Mouse (Mus musculus): ENCODE measurements around the gene Ddost. TPM values are rescaled to one million over a fixed set of nuclear protein-coding genes. Genes with fewer than 3 reads are reported as not detected.

Ddost gene
- total RNA-seq, 1 experiment, result 317 TPM

DNA sequence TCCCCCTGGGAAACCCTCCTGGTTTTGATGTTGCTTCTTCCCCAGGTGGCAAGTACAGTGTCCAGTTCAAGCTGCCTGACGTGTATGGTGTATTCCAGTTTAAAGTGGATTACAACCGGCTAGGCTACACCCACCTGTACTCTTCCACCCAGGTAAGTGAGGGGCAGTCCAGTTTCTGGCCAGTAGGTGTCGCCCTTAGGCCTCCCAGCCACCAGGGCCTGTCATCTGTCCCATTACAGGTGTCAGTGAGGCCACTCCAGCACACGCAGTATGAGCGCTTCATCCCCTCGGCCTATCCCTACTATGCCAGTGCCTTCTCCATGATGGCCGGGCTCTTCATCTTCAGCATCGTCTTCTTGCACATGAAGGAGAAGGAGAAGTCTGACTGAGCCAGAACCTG lies 7.1 kb downstream of the Ddost start:
- in situ Hi-C loops (cut with MboI; ENCODE audit: low sequenced_read_pairs in 2 of 2, unreplicated experiment in 2 of 2), result loop anchor here in 1 of 2 experiments (10.0 kb wide), 1 partner anchor 347 kb away; no protein-coding TSS in a partner anchor
- Histone ChIP-seq H3K4me1 (ENCODE audit: control insufficient read depth in 2 of 2, insufficient read depth in 2 of 2, low read length in 2 of 2, poor library complexity in 1 of 2) (peaks cover 0 to 2% of the 10 kb centered on the region in 2 experiments; a peak in 1 of 4 replicates), H3K36me3 (ENCODE audit: control insufficient read depth, insufficient read depth, low read length, poor library complexity, severe bottlenecking) (peaks cover 53% of the 10 kb centered on the region), H3K4me3 (ENCODE audit: insufficient read depth in 1 of 2, low read depth in 1 of 2, low read length in 2 of 2, poor library complexity in 1 of 2, severe bottlenecking in 1 of 2) (no peak overlapping the region), H3K27ac (ENCODE audit: insufficient read depth, low read depth, low read length, poor library complexity, severe bottlenecking) (no peak overlapping the region), H3K9me3 (ENCODE audit: control insufficient read depth, insufficient read depth, low read depth, low read length) (no peaks in the 10 kb centered on the region), H3K9ac (ENCODE audit: insufficient read depth, low read depth, low read length, poor library complexity, severe bottlenecking) (no peak overlapping the region)
- peak; percentile 49 for DNase-seq (ENCODE audit: low read depth, low spot score)
- TF ChIP-seq MAFK (IDR thresholded peaks at IDR 0.05; ENCODE audit: insufficient read depth, low read depth, low read length) (no peak), ZC3H11A (IDR thresholded peaks at IDR 0.05; ENCODE audit: borderline replicate concordance, low read depth, low read length) (no peak), ZNF384 (IDR thresholded peaks at IDR 0.05; ENCODE audit: low read depth, low read length) (no peak), HCFC1 (IDR thresholded peaks at IDR 0.05; ENCODE audit: borderline replicate concordance, insufficient read depth, low read length) (no peak), CHD2 (IDR thresholded peaks at IDR 0.05; ENCODE audit: low read depth, low read length) (no peak)

DNA sequence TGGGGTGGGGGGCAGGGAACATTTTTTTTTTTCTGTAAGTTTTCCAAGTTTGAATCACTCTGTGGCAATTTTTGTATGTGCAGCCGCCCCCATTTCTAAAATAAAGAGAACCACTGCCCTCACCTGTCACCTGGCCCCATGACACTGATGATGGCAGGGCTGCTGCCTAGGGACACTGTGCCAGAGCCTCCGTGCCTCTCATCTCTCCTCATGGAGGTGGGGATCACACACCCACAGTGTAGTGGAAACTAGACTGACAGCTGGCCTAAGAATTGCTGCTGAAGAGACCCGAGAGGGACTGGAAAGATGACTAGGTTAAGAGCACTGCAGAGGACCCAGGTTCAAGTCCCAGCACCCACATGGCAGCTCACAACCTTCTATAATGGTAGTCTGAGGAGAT lies 7.6 kb downstream of the Ddost start:
- peaks cover 51% of the 10 kb centered on the region for H3K36me3 ChIP-seq (ENCODE audit: control insufficient read depth, insufficient read depth, low read length, poor library complexity, severe bottlenecking)
- in situ Hi-C loops (cut with MboI; ENCODE audit: low sequenced_read_pairs in 2 of 2, unreplicated experiment in 2 of 2), result loop anchor here in 1 of 2 experiments (10.0 kb wide), 1 partner anchor 347 kb away; no protein-coding TSS in a partner anchor

DNA sequence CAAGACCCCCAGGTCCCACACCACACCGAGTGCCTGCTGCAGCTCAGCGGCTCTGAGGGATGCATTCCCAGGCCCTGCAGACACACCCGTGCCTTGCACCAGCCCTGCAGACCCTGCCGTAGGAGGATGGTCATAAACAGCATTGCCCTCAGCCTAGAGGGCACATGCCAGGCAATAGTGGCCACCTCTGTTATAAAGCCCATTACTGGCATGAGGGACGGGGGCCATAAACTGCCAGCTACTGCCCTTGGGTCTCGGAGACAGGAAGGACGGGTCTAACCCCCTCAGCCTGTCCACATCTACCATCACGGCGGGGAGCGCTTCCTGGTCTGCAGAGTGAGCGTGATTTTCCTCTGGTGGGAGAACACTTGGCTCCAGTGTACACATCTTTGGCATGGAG lies 8.5 kb downstream of the Ddost start:
- H3K9ac ChIP-seq (ENCODE audit: insufficient read depth, low read depth, low read length, poor library complexity, severe bottlenecking), result no peak overlapping the region
- H3K9me3 ChIP-seq (ENCODE audit: control insufficient read depth, insufficient read depth, low read depth, low read length), result no peaks in the 10 kb centered on the region
- H3K4me1 ChIP-seq (ENCODE audit: control insufficient read depth in 2 of 2, insufficient read depth in 2 of 2, low read length in 2 of 2, poor library complexity in 1 of 2), result peaks cover 0 to 2% of the 10 kb centered on the region in 2 experiments; a peak in 1 of 4 replicates
- H3K36me3 ChIP-seq (ENCODE audit: control insufficient read depth, insufficient read depth, low read length, poor library complexity, severe bottlenecking), result peaks cover 43% of the 10 kb centered on the region
- TF ChIP-seq HCFC1 (IDR thresholded peaks at IDR 0.05; ENCODE audit: borderline replicate concordance, insufficient read depth, low read length) (no peak), ZC3H11A (IDR thresholded peaks at IDR 0.05; ENCODE audit: borderline replicate concordance, low read depth, low read length) (no peak), CHD2 (IDR thresholded peaks at IDR 0.05; ENCODE audit: low read depth, low read length) (no peak), ZNF384 (IDR thresholded peaks at IDR 0.05; ENCODE audit: low read depth, low read length) (no peak), MAFK (IDR thresholded peaks at IDR 0.05; ENCODE audit: insufficient read depth, low read depth, low read length) (no peak)
- no peak for DNase-seq (ENCODE audit: low read depth, low spot score)
- H3K4me3 ChIP-seq (ENCODE audit: insufficient read depth in 1 of 2, low read depth in 1 of 2, low read length in 2 of 2, poor library complexity in 1 of 2, severe bottlenecking in 1 of 2), result no peak overlapping the region
- in situ Hi-C loops (cut with MboI; ENCODE audit: low sequenced_read_pairs in 2 of 2, unreplicated experiment in 2 of 2), result loop anchor here in 1 of 2 experiments (10.0 kb wide), 1 partner anchor 348 kb away; no protein-coding TSS in a partner anchor
- H3K27ac ChIP-seq (ENCODE audit: insufficient read depth, low read depth, low read length, poor library complexity, severe bottlenecking), result no peak overlapping the region

More for the DNA sequence above, 7.6 kb downstream of the Ddost start:
- no peak overlapping the region for H3K9ac ChIP-seq (ENCODE audit: insufficient read depth, low read depth, low read length, poor library complexity, severe bottlenecking)
- DNase-seq (ENCODE audit: low read depth, low spot score), result no peak
- no peak for TF ChIP-seq ZC3H11A (IDR thresholded peaks at IDR 0.05; ENCODE audit: borderline replicate concordance, low read depth, low read length)
- no peak for TF ChIP-seq CHD2 (IDR thresholded peaks at IDR 0.05; ENCODE audit: low read depth, low read length)
- TF ChIP-seq MAFK (IDR thresholded peaks at IDR 0.05; ENCODE audit: insufficient read depth, low read depth, low read length), result no peak
- TF ChIP-seq HCFC1 (IDR thresholded peaks at IDR 0.05; ENCODE audit: borderline replicate concordance, insufficient read depth, low read length), result no peak
- no peak for TF ChIP-seq ZNF384 (IDR thresholded peaks at IDR 0.05; ENCODE audit: low read depth, low read length)
- no peak overlapping the region for H3K27ac ChIP-seq (ENCODE audit: insufficient read depth, low read depth, low read length, poor library complexity, severe bottlenecking)
- H3K9me3 ChIP-seq (ENCODE audit: control insufficient read depth, insufficient read depth, low read depth, low read length), result no peaks in the 10 kb centered on the region
- H3K4me3 ChIP-seq (ENCODE audit: insufficient read depth in 1 of 2, low read depth in 1 of 2, low read length in 2 of 2, poor library complexity in 1 of 2, severe bottlenecking in 1 of 2), result no peak overlapping the region
- H3K4me1 ChIP-seq (ENCODE audit: control insufficient read depth in 2 of 2, insufficient read depth in 2 of 2, low read length in 2 of 2, poor library complexity in 1 of 2), result peaks cover 0 to 2% of the 10 kb centered on the region in 2 experiments; a peak in 1 of 4 replicates

DNA sequence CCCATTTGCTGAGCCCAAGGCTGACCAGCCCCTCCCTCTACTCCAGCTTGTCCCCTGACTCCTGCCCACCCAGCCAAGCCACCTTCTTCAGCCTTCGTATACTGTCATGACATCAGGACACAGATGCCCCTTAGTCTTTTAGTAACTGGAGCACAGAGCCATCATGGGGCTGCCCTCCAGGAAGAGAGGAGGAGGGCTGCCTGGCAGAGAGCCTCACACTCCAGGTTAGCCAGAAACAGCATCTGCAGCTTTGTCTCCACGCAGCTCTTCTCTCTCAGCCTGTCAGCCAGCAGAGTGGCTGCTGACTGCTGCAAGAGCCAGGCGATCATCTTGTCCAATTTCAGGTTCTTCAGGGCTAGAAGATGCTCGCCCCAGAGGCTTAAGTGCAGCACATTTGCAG lies 9.3 kb downstream of the Ddost start:
- no peak overlapping the region for H3K27ac ChIP-seq (ENCODE audit: insufficient read depth, low read depth, low read length, poor library complexity, severe bottlenecking)
- peaks cover 0 to 2% of the 10 kb centered on the region in 2 experiments; a peak in 1 of 4 replicates for H3K4me1 ChIP-seq (ENCODE audit: control insufficient read depth in 2 of 2, insufficient read depth in 2 of 2, low read length in 2 of 2, poor library complexity in 1 of 2)
- peaks cover 39% of the 10 kb centered on the region for H3K36me3 ChIP-seq (ENCODE audit: control insufficient read depth, insufficient read depth, low read length, poor library complexity, severe bottlenecking)
- in situ Hi-C loops (cut with MboI; ENCODE audit: low sequenced_read_pairs in 2 of 2, unreplicated experiment in 2 of 2), result loop anchor here in 1 of 2 experiments (10.0 kb wide), 1 partner anchor 349 kb away; no protein-coding TSS in a partner anchor
- no peaks in the 10 kb centered on the region for H3K9me3 ChIP-seq (ENCODE audit: control insufficient read depth, insufficient read depth, low read depth, low read length)
- no peak overlapping the region for H3K9ac ChIP-seq (ENCODE audit: insufficient read depth, low read depth, low read length, poor library complexity, severe bottlenecking)
- TF ChIP-seq CHD2 (IDR thresholded peaks at IDR 0.05; ENCODE audit: low read depth, low read length), result no peak
- no peak for TF ChIP-seq ZNF384 (IDR thresholded peaks at IDR 0.05; ENCODE audit: low read depth, low read length)
- TF ChIP-seq ZC3H11A (IDR thresholded peaks at IDR 0.05; ENCODE audit: borderline replicate concordance, low read depth, low read length), result no peak
- TF ChIP-seq MAFK (IDR thresholded peaks at IDR 0.05; ENCODE audit: insufficient read depth, low read depth, low read length), result no peak
- no peak for TF ChIP-seq HCFC1 (IDR thresholded peaks at IDR 0.05; ENCODE audit: borderline replicate concordance, insufficient read depth, low read length)
- DNase-seq (ENCODE audit: low read depth, low spot score), result no peak
- no peak overlapping the region for H3K4me3 ChIP-seq (ENCODE audit: insufficient read depth in 1 of 2, low read depth in 1 of 2, low read length in 2 of 2, poor library complexity in 1 of 2, severe bottlenecking in 1 of 2)
